In the genomic region with DNA sequence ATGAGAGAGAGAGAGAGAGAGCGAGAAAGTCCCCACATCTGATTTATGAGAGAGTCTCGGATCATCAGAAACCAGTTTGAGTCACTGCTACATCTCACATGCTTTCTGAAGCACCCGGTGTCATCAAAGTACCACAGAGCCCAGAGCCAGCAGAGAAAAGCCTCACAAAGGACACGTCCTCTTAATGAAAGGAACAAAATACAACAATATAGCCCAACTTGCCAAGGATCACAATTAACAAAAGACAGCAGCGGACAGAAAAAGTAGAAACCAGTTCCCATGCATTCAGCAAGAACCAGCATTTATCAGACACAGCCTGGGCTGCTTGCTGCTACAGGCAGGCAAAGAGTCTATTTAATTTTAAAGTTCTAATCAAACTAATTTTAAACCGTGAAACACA, we compare ENCODE assay signal across 8 mouse cellular contexts.
DNase-seq lines count a peak whose midpoint lies in the region; ATAC-seq and TF ChIP-seq lines count a peak whose summit lies in the region.

No protein-coding gene starts in this region.

- ATAC-seq in embryonic facial prominence, embryonic 13.5 days (ENCODE audit: insufficient number of reproducible peaks, insufficient read depth, low FRiP score, low TSS enrichment, low read depth), result no peak
- no peak for ATAC-seq in intestine, embryonic 14.5 days (replicated peaks; ENCODE audit: low FRiP score, low TSS enrichment, low read depth)
- ATAC-seq in neural tube, embryonic 14.5 days (ENCODE audit: low read depth), result no peak

- H3K4me2 ChIP-seq in embryonic facial prominence, embryonic 13.5 days, result peak overlapping the region; percentile 85
- peak overlapping the region; percentile 74 for H3K4me2 ChIP-seq in intestine, embryonic 14.5 days (ENCODE audit: low read length)
- H3K4me2 ChIP-seq in neural tube, embryonic 14.5 days (ENCODE audit: low read depth, low read length), result peak overlapping the region; percentile 91

- H3K27ac ChIP-seq in left cerebral cortex, adult 2 months, result peak overlapping the region; percentile 97
- H3K27ac ChIP-seq in embryonic facial prominence, embryonic 13.5 days, result no peak overlapping the region; the same call in 1 of the 2 replicates
- H3K27ac ChIP-seq in intestine, embryonic 14.5 days (ENCODE audit: low read depth), result no peak overlapping the region
- peak overlapping the region; percentile 92 for H3K27ac ChIP-seq in neural tube, embryonic 14.5 days (ENCODE audit: low read depth, low read length)

- no peaks in the 10 kb centered on the region for H3K27me3 ChIP-seq in embryonic facial prominence, embryonic 13.5 days
- no peaks in the 10 kb centered on the region for H3K27me3 ChIP-seq in intestine, embryonic 14.5 days (replicated peaks; ENCODE audit: control insufficient read depth, insufficient read depth, low read length)
- no peaks in the 10 kb centered on the region for H3K27me3 ChIP-seq in neural tube, embryonic 14.5 days (ENCODE audit: control insufficient read depth, insufficient read depth, low read length)

- WGBS in embryonic facial prominence, embryonic 13.5 days, result 50% methylated on average over 6 of the region's 6 CpGs
- WGBS in intestine, embryonic 14.5 days, result 64% methylated on average over 6 of the region's 6 CpGs
- 12% methylated on average over 6 of the region's 6 CpGs for WGBS in neural tube, embryonic 14.5 days

- H3K9me3 ChIP-seq in embryonic facial prominence, embryonic 13.5 days, result no peaks in the 10 kb centered on the region
- H3K9me3 ChIP-seq in intestine, embryonic 14.5 days (ENCODE audit: control insufficient read depth, low read length), result no peaks in the 10 kb centered on the region
- no peaks in the 10 kb centered on the region for H3K9me3 ChIP-seq in neural tube, embryonic 14.5 days (ENCODE audit: control insufficient read depth, low read length)

- intact Hi-C loops in left cerebral cortex, adult 2 months (cut with DNase I), result loop anchor here (2.0 to 5.0 kb wide), 5 partner anchors 151 to 753 kb away; no protein-coding TSS in a partner anchor

- H3K4me1 ChIP-seq in embryonic facial prominence, embryonic 13.5 days, result peaks cover 50% of the 10 kb centered on the region
- peaks cover 26% of the 10 kb centered on the region for H3K4me1 ChIP-seq in intestine, embryonic 14.5 days (replicated peaks; ENCODE audit: control insufficient read depth, insufficient read depth, low read length)
- peaks cover 18% of the 10 kb centered on the region; the same call in 1 of the 2 replicates for H3K4me1 ChIP-seq in neural tube, embryonic 14.5 days (ENCODE audit: control insufficient read depth, insufficient read depth, low read length)

- peak overlapping the region; percentile 33; the same call in 1 of the 2 replicates for H3K9ac ChIP-seq in embryonic facial prominence, embryonic 13.5 days
- no peak overlapping the region for H3K9ac ChIP-seq in intestine, embryonic 14.5 days (ENCODE audit: low read length)
- peak overlapping the region; percentile 67 for H3K9ac ChIP-seq in neural tube, embryonic 14.5 days (replicated peaks; ENCODE audit: low read depth, low read length)

- no peak for TF ChIP-seq CTCF in left cerebral cortex, adult 2 months (IDR thresholded peaks at IDR 0.05)

- peaks cover 26% of the 10 kb centered on the region for H3K36me3 ChIP-seq in embryonic facial prominence, embryonic 13.5 days
- H3K36me3 ChIP-seq in intestine, embryonic 14.5 days (ENCODE audit: control insufficient read depth, insufficient read depth, low read length), result peaks cover 29% of the 10 kb centered on the region
- peaks cover 17% of the 10 kb centered on the region for H3K36me3 ChIP-seq in neural tube, embryonic 14.5 days (ENCODE audit: control insufficient read depth, insufficient read depth, low read length)

- DNase-seq in left cerebral cortex, adult 2 months (ENCODE audit: extremely low spot score in 1 of 2, low spot score in 2 of 2), result peak in 1 of 2 experiments; percentile 8
- DNase-seq in left cerebral cortex, adult 18-20 months (ENCODE audit: low spot score in 2 of 2), result no peak
- DNase-seq in intestine, embryonic 14.5 days (ENCODE audit: low spot score), result no peak
- no peak for DNase-seq in adrenal gland, postnatal 14 days
- DNase-seq in embryo, embryonic 11 days, result no peak
- no peak for DNase-seq in urinary bladder, postnatal 14 days (ENCODE audit: low spot score)

- H3K4me3 ChIP-seq in left cerebral cortex, adult 2 months, result peak overlapping the region; percentile 72
- H3K4me3 ChIP-seq in embryonic facial prominence, embryonic 13.5 days, result peak overlapping the region; percentile 59
- H3K4me3 ChIP-seq in intestine, embryonic 14.5 days (ENCODE audit: low read depth, low read length), result peak overlapping the region; percentile 13; the same call in 1 of the 2 replicates
- peak overlapping the region; percentile 59 for H3K4me3 ChIP-seq in neural tube, embryonic 14.5 days (ENCODE audit: low read depth, low read length)

Comparison
In these comparisons a context has a peak if more than half of its experiments do, and no peak if none do; other contexts are left out.
1. H3K27ac ChIP-seq: peak in left cerebral cortex, adult 2 months (single experiment) and neural tube, embryonic 14.5 days (single experiment); none in embryonic facial prominence, embryonic 13.5 days (single experiment) and intestine, embryonic 14.5 days (single experiment).
2. H3K4me3 ChIP-seq: peak in every context shown above with its lines; median percentile 72 in left cerebral cortex, adult 2 months; 59 in embryonic facial prominence, embryonic 13.5 days; 59 in neural tube, embryonic 14.5 days; 13 in intestine, embryonic 14.5 days.
3. Peak in every context shown above with its lines, with median percentiles within 50 percentile points of each other: H3K4me2 ChIP-seq.